Mouse (Mus musculus): ENCODE data around the gene Csnk1g2. TPM values are rescaled to one million over a fixed set of nuclear protein-coding genes. Genes with fewer than 3 reads are reported as not detected.

The Csnk1g2 gene
- polyA plus RNA-seq, 1 experiment from 2014 or later = 126 TPM

GRCm38 (mm10) chr10:80674851-80675404 lies 52.3 kb downstream of the Csnk1g2 start:
- DNase-seq (ENCODE audit: low spot score) (no peak), ATAC-seq (ENCODE audit: insufficient number of reproducible peaks, low FRiP score, low TSS enrichment, low read depth) (no peak)
- Histone ChIP-seq H3K27ac (replicated peaks; ENCODE audit: low read depth, low read length) (no peak overlapping the region), H3K4me1 (ENCODE audit: control insufficient read depth, insufficient read depth, low read length) (peaks cover 32% of the 10 kb centered on the region), H3K9me3 (ENCODE audit: control insufficient read depth, low read length) (no peaks in the 10 kb centered on the region), H3K4me2 (ENCODE audit: low read depth, severe bottlenecking) (peak overlapping the region; percentile 93), H3K9ac (ENCODE audit: low read length) (peak overlapping the region; percentile 98), H3K36me3 (ENCODE audit: control insufficient read depth, insufficient read depth, low read length) (peaks cover 25% of the 10 kb centered on the region), H3K4me3 (ENCODE audit: low read depth, low read length) (peak overlapping the region; percentile 98), H3K27me3 (ENCODE audit: control insufficient read depth, insufficient read depth, low read length) (no peaks in the 10 kb centered on the region)
- WGBS = 29% methylated on average over 6 of the region's 6 CpGs

GRCm38 (mm10) chr10:80675405-80676197 lies 53.0 kb downstream of the Csnk1g2 start:
- H3K27me3 ChIP-seq (ENCODE audit: control insufficient read depth, insufficient read depth, low read length) = no peaks in the 10 kb centered on the region
- H3K4me2 ChIP-seq (ENCODE audit: low read depth, severe bottlenecking) = peak overlapping the region; percentile 93
- DNase-seq (ENCODE audit: low spot score) = peak; percentile 49
- peak; percentile 16; the same call in 1 of the 2 replicates for ATAC-seq (ENCODE audit: insufficient number of reproducible peaks, low FRiP score, low TSS enrichment, low read depth)
- peaks cover 32% of the 10 kb centered on the region for H3K4me1 ChIP-seq (ENCODE audit: control insufficient read depth, insufficient read depth, low read length)
- no peaks in the 10 kb centered on the region for H3K9me3 ChIP-seq (ENCODE audit: control insufficient read depth, low read length)
- 0% methylated on average over 39 of the region's 54 CpGs for WGBS
- peak overlapping the region; percentile 72 for H3K27ac ChIP-seq (replicated peaks; ENCODE audit: low read depth, low read length)
- H3K4me3 ChIP-seq (ENCODE audit: low read depth, low read length) = peak overlapping the region; percentile 98
- H3K36me3 ChIP-seq (ENCODE audit: control insufficient read depth, insufficient read depth, low read length) = peaks cover 21% of the 10 kb centered on the region
- H3K9ac ChIP-seq (ENCODE audit: low read length) = peak overlapping the region; percentile 98

GRCm38 (mm10) chr10:80676198-80676928 lies 53.7 kb downstream of the Csnk1g2 start:
- Histone ChIP-seq H3K4me3 (ENCODE audit: low read depth, low read length) (peak overlapping the region; percentile 98), H3K9me3 (ENCODE audit: control insufficient read depth, low read length) (no peaks in the 10 kb centered on the region), H3K4me2 (ENCODE audit: low read depth, severe bottlenecking) (peak overlapping the region; percentile 93), H3K27me3 (ENCODE audit: control insufficient read depth, insufficient read depth, low read length) (no peaks in the 10 kb centered on the region), H3K27ac (replicated peaks; ENCODE audit: low read depth, low read length) (peak overlapping the region; percentile 90), H3K4me1 (ENCODE audit: control insufficient read depth, insufficient read depth, low read length) (peaks cover 32% of the 10 kb centered on the region), H3K9ac (ENCODE audit: low read length) (peak overlapping the region; percentile 98), H3K36me3 (ENCODE audit: control insufficient read depth, insufficient read depth, low read length) (peaks cover 15% of the 10 kb centered on the region)
- whole genome bisulfite sequencing = under 1% methylated on average over 77 of the region's 78 CpGs
- ATAC-seq (ENCODE audit: insufficient number of reproducible peaks, low FRiP score, low TSS enrichment, low read depth) (peak; percentile 88), DNase-seq (ENCODE audit: low spot score) (peak; percentile 99)

GRCm38 (mm10) chr10:80677128-80677875 lies 54.7 kb downstream of the Csnk1g2 start:
- Histone ChIP-seq H3K9me3 (ENCODE audit: control insufficient read depth, low read length) (no peaks in the 10 kb centered on the region), H3K36me3 (ENCODE audit: control insufficient read depth, insufficient read depth, low read length) (peaks cover 13% of the 10 kb centered on the region), H3K27ac (replicated peaks; ENCODE audit: low read depth, low read length) (peak overlapping the region; percentile 90), H3K4me1 (ENCODE audit: control insufficient read depth, insufficient read depth, low read length) (peaks cover 32% of the 10 kb centered on the region), H3K27me3 (ENCODE audit: control insufficient read depth, insufficient read depth, low read length) (no peaks in the 10 kb centered on the region), H3K9ac (ENCODE audit: low read length) (peak overlapping the region; percentile 74), H3K4me3 (ENCODE audit: low read depth, low read length) (peak overlapping the region; percentile 98), H3K4me2 (ENCODE audit: low read depth, severe bottlenecking) (peak overlapping the region; percentile 93)
- 38% methylated on average over 9 of the region's 9 CpGs for WGBS
- DNase-seq (ENCODE audit: low spot score) (no peak), ATAC-seq (ENCODE audit: insufficient number of reproducible peaks, low FRiP score, low TSS enrichment, low read depth) (0 out of 2 replicates have a peak, but pooled peaks have one; percentile 2)

- peak within 1 kb of the TSS; percentile 98 for H3K4me3 ChIP-seq (ENCODE audit: low read depth, low read length)
- peak; percentile 49 for DNase-seq (ENCODE audit: low spot score)
- H3K9ac ChIP-seq (ENCODE audit: low read length) = peak within 1 kb of the TSS; percentile 74
- H3K27me3 ChIP-seq (ENCODE audit: control insufficient read depth, insufficient read depth, low read length) = no peaks in the 10 kb centered on the region
- H3K36me3 ChIP-seq (ENCODE audit: control insufficient read depth, insufficient read depth, low read length) = peaks cover 6% of the 10 kb centered on the region
- no peak for ATAC-seq (ENCODE audit: insufficient number of reproducible peaks, low FRiP score, low TSS enrichment, low read depth)
- H3K4me1 ChIP-seq (ENCODE audit: control insufficient read depth, insufficient read depth, low read length) = peaks cover 32% of the 10 kb centered on the region
- H3K9me3 ChIP-seq (ENCODE audit: control insufficient read depth, low read length) = no peaks in the 10 kb centered on the region
- WGBS = 34% methylated on average over 8 of the region's 8 CpGs
- peak within 1 kb of the TSS; percentile 93 for H3K4me2 ChIP-seq (ENCODE audit: low read depth, severe bottlenecking)
- H3K27ac ChIP-seq (replicated peaks; ENCODE audit: low read depth, low read length) = peak within 1 kb of the TSS; percentile 90
These were observed 55.4 kb downstream of the Csnk1g2 start, which contains the start of gene Mknk2 for GRCm38 (mm10) chr10:80677942-80678436. Gene Mknk2, minus strand, starts transcription at chr10:80678112.

- Histone ChIP-seq H3K4me3 (ENCODE audit: low read depth, low read length) (no peak overlapping the region), H3K9ac (ENCODE audit: low read length) (no peak overlapping the region), H3K4me2 (ENCODE audit: low read depth, severe bottlenecking) (no peak overlapping the region; the same call in 1 of the 2 replicates)
These were observed 56.2 kb downstream of the Csnk1g2 start for GRCm38 (mm10) chr10:80678601-80679377.

GRCm38 (mm10) chr10:80679556-80680259 lies 57.1 kb downstream of the Csnk1g2 start:
- H3K9me3 ChIP-seq (ENCODE audit: control insufficient read depth, low read length) = no peaks in the 10 kb centered on the region
- no peak for DNase-seq (ENCODE audit: low spot score)
- no peaks in the 10 kb centered on the region for H3K27me3 ChIP-seq (ENCODE audit: control insufficient read depth, insufficient read depth, low read length)
- H3K36me3 ChIP-seq (ENCODE audit: control insufficient read depth, insufficient read depth, low read length) = peaks cover 2% of the 10 kb centered on the region; the same call in 1 of the 2 replicates
- no peak for ATAC-seq (ENCODE audit: insufficient number of reproducible peaks, low FRiP score, low TSS enrichment, low read depth)
- H3K4me2 ChIP-seq (ENCODE audit: low read depth, severe bottlenecking) = no peak overlapping the region
- H3K9ac ChIP-seq (ENCODE audit: low read length) = peak overlapping the region; percentile 34
- H3K4me1 ChIP-seq (ENCODE audit: control insufficient read depth, insufficient read depth, low read length) = peaks cover 21% of the 10 kb centered on the region
- 56% methylated on average over 9 of the region's 9 CpGs for WGBS
- no peak overlapping the region for H3K4me3 ChIP-seq (ENCODE audit: low read depth, low read length)
- no peak overlapping the region for H3K27ac ChIP-seq (replicated peaks; ENCODE audit: low read depth, low read length)

More at GRCm38 (mm10) chr10:80678601-80679377, 56.2 kb downstream of the Csnk1g2 start:
- peaks cover 30% of the 10 kb centered on the region for H3K4me1 ChIP-seq (ENCODE audit: control insufficient read depth, insufficient read depth, low read length)
- H3K36me3 ChIP-seq (ENCODE audit: control insufficient read depth, insufficient read depth, low read length) = peaks cover 2% of the 10 kb centered on the region; the same call in 1 of the 2 replicates
- ATAC-seq (ENCODE audit: insufficient number of reproducible peaks, low FRiP score, low TSS enrichment, low read depth) = no peak
- 62% methylated on average over 9 of the region's 10 CpGs for WGBS
- no peaks in the 10 kb centered on the region for H3K27me3 ChIP-seq (ENCODE audit: control insufficient read depth, insufficient read depth, low read length)
- no peak for DNase-seq (ENCODE audit: low spot score)
- H3K9me3 ChIP-seq (ENCODE audit: control insufficient read depth, low read length) = no peaks in the 10 kb centered on the region
- 0 out of 2 replicates have a peak overlapping the region, but pooled peaks have one; percentile 65 for H3K27ac ChIP-seq (replicated peaks; ENCODE audit: low read depth, low read length)
